Mouse (Mus musculus) midbrain, embryonic 16.5 days (tissue): Measurements from ENCODE around the gene Ubxn7. TPM values are rescaled to one million over a fixed set of nuclear protein-coding genes. Genes with fewer than 3 reads are reported as not detected.

Experiments
- ATAC-seq: fragments of 200-750 bp; cut with Nextera tagmentation; 2 replicates; pipeline ENCODE4 v1.8.0; 2017; ENCODE audit warnings: moderate TSS enrichment
- H3K27ac ChIP-seq: fragments of 300-500 bp; sonication (generic); 2 replicates; pipeline ENCODE4 v1.5.1; 2014; ENCODE audit warnings: mild to moderate bottlenecking, low read length, mixed read lengths
- H3K27me3 ChIP-seq: fragments of 300-500 bp; sonication (generic); 2 replicates; pipeline ENCODE4 v1.6.1; 2014; ENCODE audit warnings: low read depth, low read length, mixed read lengths; ENCODE audit not compliant: control insufficient read depth, insufficient read depth
- H3K36me3 ChIP-seq: fragments of 300-500 bp; sonication (generic); 2 replicates; pipeline ENCODE4 v1.6.1; 2014; ENCODE audit warnings: mild to moderate bottlenecking, low read length, moderate library complexity, mixed read lengths; ENCODE audit not compliant: control insufficient read depth, insufficient read depth
- H3K4me1 ChIP-seq: fragments of 300-500 bp; sonication (generic); 2 replicates; pipeline ENCODE4 v1.6.1; 2014; ENCODE audit warnings: mild to moderate bottlenecking, low read length, mixed read lengths; ENCODE audit not compliant: control insufficient read depth, insufficient read depth
- H3K4me2 ChIP-seq: fragments of 300-500 bp; sonication (generic); 2 replicates; pipeline ENCODE4 v1.6.1; 2014; ENCODE audit warnings: mild to moderate bottlenecking, low read length, mixed read lengths
- H3K4me3 ChIP-seq: fragments of 300-500 bp; sonication (generic); 2 replicates; pipeline ENCODE4 v1.5.1; 2014; ENCODE audit warnings: low read depth, mild to moderate bottlenecking, low read length, moderate library complexity, mixed read lengths
- H3K9ac ChIP-seq: fragments of 300-500 bp; sonication (generic); 2 replicates; pipeline ENCODE4 v1.6.1; 2014; ENCODE audit warnings: low read depth, low read length, mixed read lengths
- H3K9me3 ChIP-seq: fragments of 300-500 bp; sonication (generic); replicated peaks from 2 replicates; pipeline ENCODE4 v1.6.1; 2014; ENCODE audit warnings: mild to moderate bottlenecking, low read length, mixed read lengths; ENCODE audit not compliant: control insufficient read depth, poor library complexity, severe bottlenecking
- WGBS: fragments of 180-500 bp; shearing (Covaris S2); extraction: QIAGEN DNeasy Blood & Tissue Kit; methylation state at CpG from one replicate; pipeline ENCODE4 v1.1.7; 2014; 5-methylcytosine and 5-hydroxymethylcytosine counted together
- polyA plus RNA-seq: library from polyadenylated mRNA; unstranded; fragments of >200 nt; fragmentation: Nextera tagmentation; extraction: Ambion mirVana; gene quantifications from 2 replicates; pipeline ENCODE4 v1.2.1, GENCODE M21; 2015

Gene Ubxn7
- polyA plus RNA-seq, 1 experiment from 2014 or later, result 21.1 TPM

GRCm38 (mm10) chr16:32434066-32434465 lies 102.0 kb downstream of the Ubxn7 start:
- H3K9ac ChIP-seq, result no peak overlapping the region
- H3K27me3 ChIP-seq, result no peaks in the 10 kb centered on the region
- whole genome bisulfite sequencing, result 69% methylated on average over 6 of the region's 6 CpGs
- no peaks in the 10 kb centered on the region for H3K36me3 ChIP-seq
- no peak overlapping the region for H3K4me2 ChIP-seq
- H3K4me1 ChIP-seq, result peaks cover 17% of the 10 kb centered on the region
- H3K4me3 ChIP-seq, result no peak overlapping the region
- no peak for ATAC-seq
- no peaks in the 10 kb centered on the region for H3K9me3 ChIP-seq
- H3K27ac ChIP-seq, result no peak overlapping the region

GRCm38 (mm10) chr16:32434691-32435090 lies 102.6 kb downstream of the Ubxn7 start:
- Histone ChIP-seq H3K4me3 (no peak overlapping the region), H3K4me2 (no peak overlapping the region), H3K27ac (no peak overlapping the region), H3K4me1 (peaks cover 13% of the 10 kb centered on the region), H3K27me3 (no peaks in the 10 kb centered on the region), H3K36me3 (no peaks in the 10 kb centered on the region), H3K9ac (no peak overlapping the region), H3K9me3 (no peaks in the 10 kb centered on the region)
- no peak for ATAC-seq

- no peak overlapping the region for H3K4me3 ChIP-seq
- H3K27me3 ChIP-seq, result no peaks in the 10 kb centered on the region
- 82% methylated on average over 1 of the region's 1 CpGs for WGBS
- no peak overlapping the region for H3K9ac ChIP-seq
- H3K9me3 ChIP-seq, result no peaks in the 10 kb centered on the region
- no peak overlapping the region for H3K4me2 ChIP-seq
- peaks cover 8% of the 10 kb centered on the region for H3K4me1 ChIP-seq
- no peak overlapping the region for H3K27ac ChIP-seq
- H3K36me3 ChIP-seq, result no peaks in the 10 kb centered on the region
- ATAC-seq, result no peak
Observed at GRCm38 (mm10) chr16:32436657-32437056, 104.6 kb downstream of the Ubxn7 start.

GRCm38 (mm10) chr16:32437266-32437665 lies 105.2 kb downstream of the Ubxn7 start:
- ATAC-seq, result no peak
- no peaks in the 10 kb centered on the region for H3K27me3 ChIP-seq
- no peak overlapping the region for H3K4me3 ChIP-seq
- H3K9ac ChIP-seq, result no peak overlapping the region
- WGBS, result 97% methylated on average over 1 of the region's 1 CpGs
- H3K36me3 ChIP-seq, result no peaks in the 10 kb centered on the region
- H3K9me3 ChIP-seq, result no peaks in the 10 kb centered on the region
- H3K27ac ChIP-seq, result no peak overlapping the region
- H3K4me2 ChIP-seq, result no peak overlapping the region
- peaks cover 2% of the 10 kb centered on the region; the same call in 1 of the 2 replicates for H3K4me1 ChIP-seq

GRCm38 (mm10) chr16:32441432-32441831 lies 109.4 kb downstream of the Ubxn7 start:
- WGBS, result 85% methylated on average over 3 of the region's 3 CpGs
- ATAC-seq, result no peak
- no peaks in the 10 kb centered on the region for H3K36me3 ChIP-seq

More at GRCm38 (mm10) chr16:32441432-32441831, 109.4 kb downstream of the Ubxn7 start:
- Histone ChIP-seq H3K4me1 (no peaks in the 10 kb centered on the region), H3K9ac (no peak overlapping the region), H3K27me3 (no peaks in the 10 kb centered on the region), H3K4me2 (no peak overlapping the region), H3K4me3 (no peak overlapping the region), H3K9me3 (no peaks in the 10 kb centered on the region), H3K27ac (no peak overlapping the region)

Other genes with a start within 250 kb of the Ubxn7 start
- 104 and 107 TPM in 2 replicates for gene Pigx, start 232.5 kb upstream of the Ubxn7 start, polyA plus RNA-seq
- 49.1 and 51.6 TPM in 2 replicates for gene Cep19, start 232.5 kb upstream of the Ubxn7 start, polyA plus RNA-seq
- 6.7 and 6.8 TPM in 2 replicates for gene Nrros, start 166.7 kb upstream of the Ubxn7 start, polyA plus RNA-seq
- not detected in 2 replicates for gene Bex6, start 152.4 kb upstream of the Ubxn7 start, polyA plus RNA-seq
- 5.9 and 8.2 TPM in 2 replicates for gene Fbxo45, start 85.1 kb upstream of the Ubxn7 start, polyA plus RNA-seq
- 13.8 and 16.0 TPM in 2 replicates for gene Wdr53, start 85.0 kb upstream of the Ubxn7 start, polyA plus RNA-seq
- not detected in 2 replicates for gene Smco1, start 60.8 kb upstream of the Ubxn7 start, polyA plus RNA-seq
- gene Rnf168, start 54.8 kb upstream of the Ubxn7 start, polyA plus RNA-seq, result 24.2 and 25.9 TPM in 2 replicates
- not detected in 2 replicates for gene Tm4sf19, start 68.2 kb downstream of the Ubxn7 start, polyA plus RNA-seq
- gene Tctex1d2, start 87.4 kb downstream of the Ubxn7 start, polyA plus RNA-seq, result 40.3 and 41.3 TPM in 2 replicates
- 48.0 and 49.9 TPM in 2 replicates for gene Pcyt1a, start 98.7 kb downstream of the Ubxn7 start, polyA plus RNA-seq
- 0.08 TPM in 1 of 2 replicates, not detected in the other for gene Slc51a, start 155.6 kb downstream of the Ubxn7 start, polyA plus RNA-seq
- gene Zdhhc19, start 164.0 kb downstream of the Ubxn7 start, polyA plus RNA-seq, result 0.26 TPM in 1 of 2 replicates, not detected in the other